Mouse (Mus musculus) hindbrain, embryonic 11.5 days (tissue): ENCODE results near the gene Cblb. TPM values are rescaled to one million over a fixed set of nuclear protein-coding genes. Genes with fewer than 3 reads are reported as not detected.

Source experiments
- ATAC-seq: fragments of 200-750 bp; cut with Nextera tagmentation; 2 replicates; pipeline ENCODE4 v1.8.0; 2017; ENCODE audit warnings: mild to moderate bottlenecking, moderate TSS enrichment, moderate library complexity; ENCODE audit not compliant: low FRiP score
- DNase-seq: peaks from one replicate; pipeline ENCODE4 v3.0.0-alpha.2; 2015; ENCODE audit warnings: low spot score
- H3K27ac ChIP-seq: fragments of 300-500 bp; sonication (generic); 2 replicates; pipeline ENCODE4 v1.5.1; 2014; ENCODE audit warnings: mild to moderate bottlenecking, low read depth, low read length
- H3K27me3 ChIP-seq: fragments of 300-500 bp; sonication (generic); 2 replicates; pipeline ENCODE4 v1.6.1; 2014; ENCODE audit warnings: mild to moderate bottlenecking, low read length, moderate library complexity, mixed read lengths; ENCODE audit not compliant: control insufficient read depth, insufficient read depth
- H3K36me3 ChIP-seq: fragments of 300-500 bp; sonication (generic); 2 replicates; pipeline ENCODE4 v1.6.1; 2014; ENCODE audit warnings: mild to moderate bottlenecking, low read length, moderate library complexity, mixed read lengths; ENCODE audit not compliant: control insufficient read depth, insufficient read depth
- H3K4me1 ChIP-seq: fragments of 300-500 bp; sonication (generic); replicated peaks from 2 replicates; pipeline ENCODE4 v1.6.1; 2014; ENCODE audit warnings: low read length, mixed read lengths; ENCODE audit not compliant: control insufficient read depth, insufficient read depth
- H3K4me2 ChIP-seq: fragments of 300-500 bp; sonication (generic); replicated peaks from 2 replicates; pipeline ENCODE4 v1.6.1; 2014; ENCODE audit warnings: mild to moderate bottlenecking, low read depth, low read length
- H3K4me3 ChIP-seq: fragments of 300-500 bp; sonication (generic); 2 replicates; pipeline ENCODE4 v1.5.1; 2014; ENCODE audit warnings: low read depth, low read length
- H3K9ac ChIP-seq: fragments of 300-500 bp; sonication (generic); 2 replicates; pipeline ENCODE4 v1.6.1; 2014; ENCODE audit warnings: low read depth, low read length
- H3K9me3 ChIP-seq: fragments of 300-500 bp; sonication (generic); 2 replicates; pipeline ENCODE4 v1.6.1; 2016; ENCODE audit warnings: low read length; ENCODE audit not compliant: control insufficient read depth
- WGBS: fragments of 180-500 bp; shearing (Covaris S2); extraction: QIAGEN DNeasy Blood & Tissue Kit; methylation state at CpG from one replicate; pipeline ENCODE4 v1.1.7; 2014; 5-methylcytosine and 5-hydroxymethylcytosine counted together
- polyA plus RNA-seq: library from polyadenylated mRNA; unstranded; fragments of >200 nt; fragmentation: Nextera tagmentation; extraction: Ambion mirVana; gene quantifications from 2 replicates; pipeline ENCODE4 v1.2.1, GENCODE M21; 2014

Gene Cblb
- polyA plus RNA-seq, 1 experiment from 2014 or later, result 54.6 TPM

- H3K27me3 ChIP-seq, result no peaks in the 10 kb centered on the region
- H3K4me2 ChIP-seq, result no peak overlapping the region
- H3K4me1 ChIP-seq, result no peaks in the 10 kb centered on the region
- no peak overlapping the region for H3K27ac ChIP-seq
- H3K4me3 ChIP-seq, result no peak overlapping the region
- DNase-seq (no peak), ATAC-seq (no peak)
- H3K9me3 ChIP-seq, result no peaks in the 10 kb centered on the region
- no peaks in the 10 kb centered on the region for H3K36me3 ChIP-seq
- 79% methylated on average over 17 of the region's 17 CpGs for WGBS
- H3K9ac ChIP-seq, result no peak overlapping the region
Observed at GRCm38 (mm10) chr16:52060100-52060719, 29.2 kb downstream of the Cblb start.

- Histone ChIP-seq H3K27me3 (no peaks in the 10 kb centered on the region), H3K36me3 (no peaks in the 10 kb centered on the region), H3K4me1 (no peaks in the 10 kb centered on the region), H3K9ac (no peak overlapping the region), H3K9me3 (no peaks in the 10 kb centered on the region), H3K4me3 (no peak overlapping the region), H3K4me2 (no peak overlapping the region), H3K27ac (no peak overlapping the region)
- ATAC-seq (no peak), DNase-seq (no peak)
- 55% methylated on average over 4 of the region's 4 CpGs for WGBS
Observed at GRCm38 (mm10) chr16:52061015-52061481, 30.0 kb downstream of the Cblb start.

DNA sequence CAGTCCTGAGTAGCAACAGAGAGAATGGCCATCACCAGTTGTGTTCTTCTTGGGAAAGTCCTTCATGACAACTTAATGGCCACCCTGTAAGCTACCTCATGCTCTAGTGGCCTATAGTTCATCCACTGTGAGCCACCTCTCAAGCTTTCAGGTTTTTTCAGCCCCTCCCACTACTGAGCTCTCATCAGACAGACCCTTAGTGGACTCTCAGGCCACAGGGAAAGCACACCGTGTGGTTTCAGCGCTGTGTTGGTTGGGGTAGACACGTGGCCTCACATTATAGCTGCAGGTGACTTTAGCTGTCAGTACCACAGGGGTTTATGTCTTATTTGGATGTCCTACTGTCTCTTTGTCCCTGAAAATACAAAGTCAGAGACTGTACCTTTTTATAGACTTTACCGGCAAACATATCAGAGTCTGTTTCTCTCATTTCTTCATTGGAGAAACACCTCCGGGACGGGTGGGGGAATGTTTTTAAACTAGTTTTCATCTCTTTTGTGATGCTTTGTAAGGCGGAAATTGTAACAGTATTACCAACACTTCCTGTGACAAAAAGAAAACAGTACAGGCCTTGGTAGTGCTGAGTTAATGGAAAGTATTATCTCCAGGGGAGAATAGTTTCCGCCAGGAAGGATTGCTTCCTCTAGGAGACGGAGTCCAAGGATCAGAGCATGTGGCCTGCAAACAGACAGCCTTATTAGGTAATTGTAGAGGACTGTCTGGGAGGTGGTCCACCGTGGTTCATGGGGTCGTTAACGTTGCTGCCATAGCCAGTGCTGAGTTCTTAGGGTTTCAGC lies 33.5 kb downstream of the Cblb start:
- ATAC-seq, result no peak
- H3K4me1 ChIP-seq, result no peaks in the 10 kb centered on the region

DNA sequence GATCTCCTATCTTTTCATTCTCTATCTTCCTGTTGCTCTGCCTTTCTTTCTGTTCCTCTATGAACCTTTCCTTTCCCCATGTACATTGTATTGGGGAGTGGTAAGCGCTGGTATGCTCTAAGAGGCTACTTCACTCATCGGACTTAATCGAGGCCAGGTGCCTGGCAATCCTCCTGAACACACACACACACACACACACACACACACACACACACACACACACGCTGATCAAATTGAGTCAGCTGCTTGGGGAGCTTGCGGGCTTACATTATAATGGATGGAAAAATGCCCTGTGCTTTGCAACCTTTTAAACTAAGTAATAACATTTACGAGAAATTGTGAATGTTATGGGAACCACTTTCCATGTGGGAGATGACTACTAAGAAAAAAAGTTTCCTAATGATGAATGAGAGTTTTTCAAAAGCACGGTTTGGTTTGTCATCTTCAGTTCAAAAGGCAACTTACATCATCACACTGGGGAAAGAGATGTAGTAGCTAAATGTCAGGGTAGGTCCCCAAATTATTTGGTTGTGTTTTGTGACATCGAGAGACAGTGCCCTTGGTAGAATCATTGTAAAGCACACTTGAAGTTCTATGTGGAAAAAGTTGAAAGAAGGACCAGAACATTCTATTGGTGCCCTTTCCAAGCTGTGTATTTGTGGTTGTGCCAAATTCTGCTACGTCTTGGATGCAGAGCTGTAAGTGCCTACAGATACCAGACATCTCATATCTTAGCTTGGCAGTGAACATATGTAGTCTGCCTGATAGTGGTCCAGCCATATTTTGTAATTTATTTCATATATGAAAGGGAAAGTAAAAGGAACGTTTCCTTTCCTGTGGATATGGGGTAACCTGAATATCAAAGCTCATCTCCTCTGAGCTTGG lies 36.8 kb downstream of the Cblb start:
- Histone ChIP-seq H3K9me3 (no peaks in the 10 kb centered on the region), H3K27me3 (no peaks in the 10 kb centered on the region), H3K9ac (no peak overlapping the region), H3K4me3 (no peak overlapping the region), H3K27ac (no peak overlapping the region), H3K4me1 (no peaks in the 10 kb centered on the region), H3K4me2 (no peak overlapping the region), H3K36me3 (no peaks in the 10 kb centered on the region)
- 92% methylated on average over 10 of the region's 10 CpGs for WGBS
- ATAC-seq (no peak), DNase-seq (no peak)

More for the DNA sequence above, 33.5 kb downstream of the Cblb start:
- H3K9ac ChIP-seq, result no peak overlapping the region
- no peak overlapping the region for H3K4me3 ChIP-seq
- no peak overlapping the region for H3K27ac ChIP-seq
- no peaks in the 10 kb centered on the region for H3K27me3 ChIP-seq
- 75% methylated on average over 12 of the region's 12 CpGs for WGBS
- H3K4me2 ChIP-seq, result no peak overlapping the region
- H3K36me3 ChIP-seq, result no peaks in the 10 kb centered on the region
- no peak for DNase-seq
- no peaks in the 10 kb centered on the region for H3K9me3 ChIP-seq

- Histone ChIP-seq H3K36me3 (no peaks in the 10 kb centered on the region), H3K4me2 (no peak overlapping the region), H3K27ac (no peak overlapping the region), H3K9ac (no peak overlapping the region), H3K4me3 (no peak overlapping the region), H3K27me3 (no peaks in the 10 kb centered on the region), H3K9me3 (no peaks in the 10 kb centered on the region), H3K4me1 (no peaks in the 10 kb centered on the region)
- no peak for ATAC-seq
- no peak for DNase-seq
- 96% methylated on average over 3 of the region's 3 CpGs for WGBS
Observed at GRCm38 (mm10) chr16:52068517-52068874, 37.5 kb downstream of the Cblb start.

DNA sequence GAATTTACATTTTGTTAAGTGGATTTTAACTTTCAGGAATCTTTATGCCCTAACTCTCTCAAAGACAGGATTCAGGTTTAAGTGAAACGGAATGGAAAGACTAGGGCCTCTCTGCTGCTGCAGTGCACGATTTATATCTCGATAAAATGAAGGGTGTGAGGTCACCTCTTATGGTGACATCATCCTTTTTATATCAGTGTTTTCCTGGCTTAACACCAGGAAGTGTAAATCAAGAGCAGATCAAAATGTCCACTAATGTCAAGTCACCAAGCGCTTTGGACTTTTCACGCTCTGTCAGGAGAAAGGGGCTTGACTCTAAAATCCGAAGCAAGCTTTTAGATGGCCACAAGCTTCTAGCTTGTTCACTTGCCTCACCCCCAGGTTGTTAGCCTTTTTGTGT lies 38.6 kb downstream of the Cblb start:
- Histone ChIP-seq H3K9ac (no peak overlapping the region), H3K4me1 (no peaks in the 10 kb centered on the region), H3K9me3 (no peaks in the 10 kb centered on the region), H3K27me3 (no peaks in the 10 kb centered on the region), H3K4me2 (no peak overlapping the region), H3K36me3 (no peaks in the 10 kb centered on the region), H3K4me3 (no peak overlapping the region), H3K27ac (no peak overlapping the region)
- ATAC-seq (no peak), DNase-seq (no peak)
- WGBS, result 94% methylated on average over 6 of the region's 6 CpGs

GRCm38 (mm10) chr16:52070128-52070527 lies 39.1 kb downstream of the Cblb start:
- DNase-seq, result no peak
- H3K9me3 ChIP-seq, result no peaks in the 10 kb centered on the region
- H3K4me2 ChIP-seq, result no peak overlapping the region
- H3K9ac ChIP-seq, result no peak overlapping the region
- ATAC-seq, result no peak
- H3K36me3 ChIP-seq, result no peaks in the 10 kb centered on the region
- no peak overlapping the region for H3K4me3 ChIP-seq
- H3K27me3 ChIP-seq, result no peaks in the 10 kb centered on the region
- no peak overlapping the region for H3K27ac ChIP-seq
- 93% methylated on average over 5 of the region's 5 CpGs for WGBS
- no peaks in the 10 kb centered on the region for H3K4me1 ChIP-seq

DNA sequence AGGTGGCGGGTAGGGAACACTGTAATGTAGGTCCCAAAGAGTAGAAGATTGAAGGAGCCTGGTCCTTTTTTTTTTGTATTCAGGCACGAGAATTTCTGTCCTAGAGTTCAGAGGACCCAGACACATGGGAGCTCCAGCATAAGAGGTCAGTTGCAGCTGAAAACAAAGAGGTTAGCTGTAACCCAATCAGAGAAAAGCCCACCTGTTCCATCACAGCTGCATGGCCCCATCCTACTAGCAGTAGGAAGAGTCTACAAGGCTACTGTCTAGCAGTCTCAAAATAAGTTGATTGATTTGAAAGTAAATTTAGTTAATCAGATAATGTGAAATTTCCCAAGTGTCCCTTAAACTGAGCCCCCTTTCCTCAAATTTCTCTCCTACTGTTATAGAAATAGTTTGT lies 40.3 kb downstream of the Cblb start:
- no peaks in the 10 kb centered on the region for H3K27me3 ChIP-seq
- WGBS, result 70% methylated on average over 2 of the region's 2 CpGs
- H3K9me3 ChIP-seq, result no peaks in the 10 kb centered on the region
- no peaks in the 10 kb centered on the region for H3K36me3 ChIP-seq
- no peak overlapping the region for H3K4me2 ChIP-seq
- H3K4me3 ChIP-seq, result no peak overlapping the region
- no peaks in the 10 kb centered on the region for H3K4me1 ChIP-seq
- no peak overlapping the region for H3K9ac ChIP-seq
- DNase-seq (no peak), ATAC-seq (no peak)
- H3K27ac ChIP-seq, result no peak overlapping the region
